In genomic region chr3:68719229-68719819, GRCm38 (mm10) we compare ENCODE assay signal across 22 mouse cellular contexts. TPM values are rescaled to one million over a fixed set of nuclear protein-coding genes. Genes with fewer than 3 reads are reported as not detected.
"Had no signal": no experiment of that assay in that cellular context is flagged by ENCODE, and none has a peak within 500 bp of the region (broad histone marks: within the 10 kb centered on the region; RNA-seq: fewer than 3 reads in every experiment).

No protein-coding gene starts in this region.

- H3K36me3 ChIP-seq: limb, embryonic 12.5 days; limb, embryonic 15.5 days; neural tube, embryonic 12.5 days; neural tube, embryonic 15.5 days; stomach, embryonic 15.5 days had no signal

- H3K9me3 ChIP-seq: limb, embryonic 12.5 days; limb, embryonic 15.5 days; neural tube, embryonic 12.5 days; neural tube, embryonic 15.5 days; stomach, embryonic 15.5 days had no signal

- H3K4me1 ChIP-seq: limb, embryonic 12.5 days; neural tube, embryonic 12.5 days; neural tube, embryonic 15.5 days; stomach, embryonic 15.5 days had no signal

- H3K9ac ChIP-seq: limb, embryonic 12.5 days; limb, embryonic 15.5 days; liver, embryonic 14.5 days; liver, postnatal 0 days; lung, embryonic 14.5 days; neural tube, embryonic 12.5 days; neural tube, embryonic 15.5 days; stomach, embryonic 15.5 days had no signal

- DNase-seq: kidney, adult 8-10 months; kidney, postnatal 4 days; left cerebral cortex, postnatal 4 days; liver, postnatal 0 days; lung, embryonic 14.5 days; lung, postnatal 10 days; lung, postnatal 4 days; midbrain, embryonic 14.5 days; right cerebral cortex, adult 18-20 months; right cerebral cortex, postnatal 14 days; right cerebral cortex, postnatal 4 days; thymus, postnatal 25 days had no signal

- H3K27me3 ChIP-seq: limb, embryonic 12.5 days; limb, embryonic 15.5 days; neural tube, embryonic 12.5 days; neural tube, embryonic 15.5 days; stomach, embryonic 15.5 days had no signal

- H3K27ac ChIP-seq: limb, embryonic 12.5 days; limb, embryonic 15.5 days; liver, embryonic 14.5 days; neural tube, embryonic 12.5 days; neural tube, embryonic 15.5 days; stomach, embryonic 15.5 days had no signal

- H3K4me3 ChIP-seq: limb, embryonic 12.5 days; limb, embryonic 15.5 days; neural tube, embryonic 12.5 days; neural tube, embryonic 15.5 days; stomach, embryonic 15.5 days had no signal

- H3K4me2 ChIP-seq: limb, embryonic 12.5 days; limb, embryonic 15.5 days; liver, embryonic 11.5 days; lung, embryonic 14.5 days; midbrain, embryonic 11.5 days; neural tube, embryonic 12.5 days; neural tube, embryonic 15.5 days; stomach, embryonic 15.5 days had no signal

- ATAC-seq: intestine, postnatal 0 days; liver, postnatal 0 days had no signal

RNA-seq across cellular contexts. Expression of gene Il12a, which starts 28.9 kb away (rescaled TPM):
- polyA plus RNA-seq: intestine, embryonic 14.5 days; intestine, postnatal 0 days; limb, embryonic 12.5 days; midbrain, embryonic 14.5 days; neural tube, embryonic 15.5 days had no signal
